Mouse (Mus musculus) yolk sac, embryonic 10.5 days (tissue): ENCODE results near the gene Rgs7.

Experiments used
- DNase-seq: peaks from one replicate; pipeline ENCODE4 v3.0.0-alpha.2; 2017; ENCODE audit warnings: low spot score

The Rgs7 gene

DNA sequence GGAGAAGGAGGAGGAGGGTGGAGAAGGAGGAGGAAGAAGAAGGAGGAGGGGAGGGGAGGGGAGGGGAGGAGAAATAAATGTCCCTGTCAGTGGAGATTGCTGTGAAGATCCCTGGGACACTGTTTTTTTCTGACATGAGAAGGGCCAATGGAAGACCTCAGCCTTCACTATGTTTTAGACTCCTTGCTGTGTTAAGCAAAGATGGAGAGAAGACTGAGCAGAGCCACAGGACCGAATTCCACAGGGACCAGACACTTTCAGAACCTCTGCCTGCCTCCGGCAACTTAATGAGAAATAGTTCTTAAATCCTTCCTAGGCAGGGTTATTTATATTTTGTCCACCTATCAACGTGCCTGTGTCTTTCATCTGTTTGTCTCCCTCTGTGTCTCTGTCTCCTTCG is 464.0 kb downstream of the Rgs7 start:
- DNase-seq, result no peak

DNA sequence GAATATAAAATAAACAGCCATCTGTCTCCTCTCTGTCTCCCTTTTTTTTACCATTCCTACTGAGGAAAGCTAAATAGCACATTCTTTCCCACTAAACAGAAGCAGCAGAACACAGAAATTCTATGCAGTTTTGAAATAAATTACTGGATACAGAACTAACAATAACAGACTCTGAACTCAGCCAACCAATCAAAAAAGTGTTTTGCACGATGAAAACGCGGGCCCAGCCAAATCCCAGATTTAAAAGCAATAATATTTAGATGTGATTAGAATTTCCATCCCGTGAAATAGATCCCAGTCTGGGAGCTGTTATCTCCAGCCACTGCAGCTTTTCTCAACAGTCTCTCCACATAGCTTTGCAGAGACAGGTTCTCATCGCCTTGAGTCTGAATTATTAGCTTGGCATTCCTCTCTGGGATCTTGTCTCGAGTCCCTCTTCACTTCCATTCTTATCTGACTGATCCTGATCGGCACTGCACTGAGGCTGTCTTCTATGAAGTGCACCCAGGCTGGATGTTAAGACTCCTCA is 466.5 kb downstream of the Rgs7 start:
- peak; percentile 50 for DNase-seq

DNA sequence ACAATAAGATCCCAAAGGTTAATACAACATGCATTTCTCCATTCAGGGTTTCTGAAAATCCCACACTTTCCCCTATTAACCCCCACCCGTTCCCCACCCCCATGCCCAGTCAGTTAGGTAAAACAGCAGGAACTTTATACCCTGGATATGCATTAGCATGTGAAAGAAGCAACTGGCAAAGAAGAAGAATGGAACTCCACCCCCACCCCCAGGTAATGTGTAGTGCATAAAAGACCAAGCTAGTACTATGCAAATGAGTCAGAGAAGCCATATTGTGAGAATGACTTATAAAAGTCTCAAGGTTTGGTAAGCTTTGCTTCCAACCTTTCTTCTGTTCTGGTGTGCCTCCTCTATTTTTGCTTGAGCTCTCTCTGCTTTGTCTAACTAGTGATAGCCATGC is 468.2 kb downstream of the Rgs7 start:
- DNase-seq, result no peak
